Mouse (Mus musculus): ENCODE results near the gene Rnf11. TPM values are rescaled to one million over a fixed set of nuclear protein-coding genes. Genes with fewer than 3 reads are reported as not detected.

Gene Rnf11
- total RNA-seq (2023), result 10 to 100 TPM; 15.8 to 19.6 TPM

DNA sequence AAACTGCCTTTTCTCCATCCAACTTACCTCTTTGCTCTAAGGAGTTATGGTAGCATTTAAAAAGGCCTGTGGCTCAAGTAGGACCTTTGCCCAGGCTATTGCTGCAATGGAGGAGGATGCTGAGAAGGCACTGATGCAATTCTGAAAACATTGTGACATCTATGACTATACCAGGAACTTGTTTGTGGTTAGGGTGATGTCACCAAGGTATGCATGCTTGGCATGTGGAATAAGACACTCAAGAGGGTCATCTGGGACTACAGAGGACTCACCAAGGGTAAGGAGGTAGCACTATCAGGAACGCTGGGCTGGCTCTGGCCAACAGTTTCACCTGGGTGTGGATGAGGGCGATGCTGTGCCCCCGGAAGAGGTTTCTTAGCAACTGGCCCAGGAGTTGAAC lies at the start of gene Rnf11:
Gene Rnf11 (minus strand): TSS at position 108 of the 400 bp plus-strand sequence.

DNA sequence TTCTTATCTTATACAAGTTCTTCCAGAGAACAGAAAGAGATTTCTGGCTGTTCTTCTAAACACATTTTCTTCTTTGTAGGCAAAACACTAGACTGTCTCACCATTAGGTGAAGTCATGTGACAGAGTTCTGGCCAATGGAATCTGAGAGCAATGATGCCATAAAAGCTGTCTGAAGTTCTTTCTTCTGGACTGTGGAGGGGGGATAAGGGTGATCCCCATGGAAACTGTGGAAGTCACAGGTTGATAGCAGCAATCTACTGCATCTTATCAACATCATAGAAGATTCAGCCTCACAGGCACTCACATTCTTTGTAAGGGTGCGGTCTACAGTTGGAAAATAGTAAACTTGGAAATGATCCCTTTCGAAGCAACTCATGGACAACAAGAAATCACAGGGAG lies 46.6 kb upstream of the Rnf11 start, which contains the start of gene 4930522H14Rik:
Gene 4930522H14Rik (minus strand): TSS at position 187 of the 400 bp plus-strand sequence.

DNA sequence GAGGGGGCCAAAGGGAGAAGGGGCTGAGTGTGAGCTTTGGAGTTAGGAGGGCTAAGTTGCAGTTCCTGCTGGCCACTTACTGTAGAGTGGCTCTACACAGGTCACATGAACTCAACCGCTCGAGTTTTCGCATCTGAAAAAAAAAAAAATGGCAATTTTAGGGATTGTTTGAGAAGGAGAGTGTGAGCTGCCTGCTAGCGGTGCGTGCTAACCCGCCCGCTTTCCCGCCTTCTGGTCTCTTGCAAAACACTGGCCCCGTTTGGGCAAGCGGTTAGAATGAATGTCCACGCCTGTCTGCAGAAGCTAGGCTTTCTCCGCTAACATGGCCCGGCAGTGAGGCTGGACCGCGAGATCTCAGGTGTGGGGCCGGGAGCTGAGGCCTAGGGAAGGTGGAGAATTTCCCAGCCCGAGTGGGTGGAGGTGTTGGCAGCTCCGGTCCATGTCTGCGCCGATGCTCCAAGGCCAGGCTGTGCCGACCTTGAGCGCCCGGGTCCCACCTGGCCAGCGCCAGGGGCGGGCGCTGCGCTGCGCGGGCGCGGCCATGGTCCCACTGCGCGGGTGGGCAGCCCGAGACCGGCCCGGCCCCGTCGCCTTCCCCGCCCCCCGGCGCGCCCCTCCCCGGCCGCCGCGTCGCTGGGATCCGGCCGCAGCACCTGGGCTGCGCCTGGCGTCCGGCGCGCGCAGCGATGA lies 77.9 kb downstream of the Rnf11 start, which contains the start of gene Ttc39a:
Gene Ttc39a (plus strand): TSS at position 138 of the 690 bp plus-strand sequence.

Other genes starting within 250 kb of the Rnf11 start
- 100 to 1,000 TPM; 112 to 115 TPM for gene Eps15, start 204.5 kb downstream of the Rnf11 start, total RNA-seq (2023)
- not detected for gene Ttc39a, start 78.1 kb downstream of the Rnf11 start, total RNA-seq (2023)
- gene 4930522H14Rik, start 46.6 kb upstream of the Rnf11 start, total RNA-seq (2023), result not detected
- 10 to 100 TPM in 1 of 2 experiments, 1 to 10 TPM in 1; 6.7 to 10.8 TPM for gene Cdkn2c, start 182.5 kb upstream of the Rnf11 start, total RNA-seq (2023)
- 10 to 100 TPM; 25.2 to 29.2 TPM for gene Faf1, start 191.9 kb upstream of the Rnf11 start, total RNA-seq (2023)